ENCODE assay signal across 11 mouse cellular contexts in genomic region chr17:4199698-4200153, GRCm38 (mm10).
A peak's percentile ranks its signal among the peaks of the same experiment; 100 is the strongest.
DNase-seq lines count a peak whose midpoint lies in the region; ATAC-seq lines count a peak whose summit lies in the region.
"Had no signal": no experiment of that assay in that cellular context is flagged by ENCODE, and none has a peak within 500 bp of the region (broad histone marks: within the 10 kb centered on the region; RNA-seq: fewer than 3 reads in every experiment).

No protein-coding gene starts in this region.

- H3K27me3 ChIP-seq in lung, embryonic 16.5 days (ENCODE audit: control insufficient read depth, insufficient read depth, low read depth, low read length) = no peaks in the 10 kb centered on the region
- H3K27me3 ChIP-seq: embryonic facial prominence, embryonic 15.5 days; liver, embryonic 13.5 days had no signal

- WGBS in lung, embryonic 16.5 days = 42% methylated on average over 2 of the region's 2 CpGs

- H3K36me3 ChIP-seq in lung, embryonic 16.5 days (ENCODE audit: control insufficient read depth, insufficient read depth, low read length) = no peaks in the 10 kb centered on the region
- H3K36me3 ChIP-seq: embryonic facial prominence, embryonic 15.5 days; liver, embryonic 13.5 days had no signal

- ATAC-seq in lung, embryonic 16.5 days (ENCODE audit: low read depth) = peak; percentile 97

- peak overlapping the region; percentile 77 for H3K27ac ChIP-seq in lung, embryonic 16.5 days (ENCODE audit: low read length)
- H3K27ac ChIP-seq: embryonic facial prominence, embryonic 15.5 days; liver, embryonic 13.5 days had no signal

- H3K9ac ChIP-seq in lung, embryonic 16.5 days (ENCODE audit: low read length) = no peak overlapping the region
- H3K9ac ChIP-seq: embryonic facial prominence, embryonic 15.5 days; liver, embryonic 13.5 days had no signal

- no peak overlapping the region for H3K4me3 ChIP-seq in lung, embryonic 16.5 days (ENCODE audit: low read length)
- H3K4me3 ChIP-seq: embryonic facial prominence, embryonic 15.5 days; liver, embryonic 13.5 days had no signal

- no peaks in the 10 kb centered on the region for H3K9me3 ChIP-seq in lung, embryonic 16.5 days (ENCODE audit: control insufficient read depth, low read length)
- H3K9me3 ChIP-seq: embryonic facial prominence, embryonic 15.5 days; liver, embryonic 13.5 days had no signal

- H3K4me2 ChIP-seq in lung, embryonic 16.5 days (ENCODE audit: low read depth, low read length) = no peak overlapping the region
- H3K4me2 ChIP-seq: embryonic facial prominence, embryonic 15.5 days; liver, embryonic 13.5 days had no signal

- H3K4me1 ChIP-seq in lung, embryonic 16.5 days (replicated peaks; ENCODE audit: control insufficient read depth, insufficient read depth, low read length) = peaks cover 6% of the 10 kb centered on the region
- H3K4me1 ChIP-seq: embryonic facial prominence, embryonic 15.5 days; liver, embryonic 13.5 days had no signal

- DNase-seq in urinary bladder, postnatal 36 days (ENCODE audit: low spot score in 2 of 2) = peak; percentile 9 to 17
- no peak for DNase-seq in urinary bladder, postnatal 25 days (ENCODE audit: low spot score)
- peak; percentile 59 for DNase-seq in kidney, adult 11 months
- DNase-seq in right cerebral cortex, postnatal 14 days = no peak
- no peak for DNase-seq in frontal cortex, postnatal 36 days (ENCODE audit: low spot score in 2 of 2)
- no peak for DNase-seq in cerebellum, adult 9-10 months
- DNase-seq: cerebellum, adult 11 months; liver, embryonic 13.5 days; thymus, adult 2 months had no signal

Comparison
In these comparisons a context has a peak if more than half of its experiments do, and no peak if none do; other contexts are left out.
1. DNase-seq: peak in urinary bladder, postnatal 36 days (2 of 2) and kidney, adult 11 months (single experiment); none in urinary bladder, postnatal 25 days (single experiment), right cerebral cortex, postnatal 14 days (single experiment), frontal cortex, postnatal 36 days (0 of 2) and cerebellum, adult 9-10 months (single experiment).